Mouse (Mus musculus) frontal cortex, postnatal 25 days (tissue): ENCODE measurements at regions not wholly inside any gene's neighbourhood (a gene's known extent, or its start where the extent isn't known, plus 50 kb on each side); places are given as distances from the start of the nearest gene placed in this dataset.
A peak's percentile ranks its signal among the peaks of the same experiment; 100 is the strongest.

Source experiments
- DNase-seq, 2 experiments: peaks; one replicate each; pipeline ENCODE4 v3.0.0; 2022; ENCODE audit warnings: low spot score in 2 of 2

GRCm38 (mm10) chr3:100773237-100773636 is 52.0 kb upstream of the Vtcn1 start:
- DNase-seq: no peak

DNA sequence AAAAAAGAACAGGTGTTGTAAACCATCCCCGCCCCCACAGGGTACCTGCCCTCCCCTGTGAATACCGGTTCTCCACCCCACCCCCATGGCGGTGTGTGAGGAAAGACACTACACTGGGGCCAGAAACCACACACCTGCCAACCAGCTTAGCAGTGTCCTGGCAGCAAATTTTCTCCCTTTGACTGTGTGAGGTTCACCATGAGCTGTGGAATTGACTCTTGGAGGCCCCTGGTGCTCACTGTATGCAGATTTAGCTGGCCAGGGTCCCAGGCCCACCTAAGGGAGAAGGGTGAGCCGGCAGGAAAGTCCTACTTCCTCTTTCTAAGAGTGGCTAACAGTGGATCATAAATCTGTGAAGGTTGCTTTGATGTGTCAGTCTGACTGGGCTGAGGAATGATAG is 53.9 kb upstream of the Vtcn1 start:
- DNase-seq: no peak

DNA sequence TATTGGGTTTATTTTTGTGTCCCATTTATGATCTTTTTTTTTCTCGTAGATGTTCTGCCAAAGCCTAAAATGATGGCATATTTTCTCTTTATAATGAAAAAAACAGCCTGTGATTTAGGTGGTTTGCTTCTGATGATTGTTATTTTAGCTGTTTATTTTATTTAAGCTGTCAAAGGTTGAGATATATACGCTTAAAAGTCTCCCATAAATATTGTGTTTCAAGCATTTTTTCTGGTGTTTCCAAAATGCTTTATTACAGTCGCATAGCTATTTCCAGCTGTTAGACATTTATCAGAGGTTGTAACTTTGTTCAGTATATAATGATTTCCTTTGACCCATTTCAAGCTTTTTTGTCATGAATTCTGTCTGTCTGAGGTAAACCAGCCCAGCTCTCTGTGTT is 54.4 kb upstream of the Vtcn1 start:
- DNase-seq: no peak

DNA sequence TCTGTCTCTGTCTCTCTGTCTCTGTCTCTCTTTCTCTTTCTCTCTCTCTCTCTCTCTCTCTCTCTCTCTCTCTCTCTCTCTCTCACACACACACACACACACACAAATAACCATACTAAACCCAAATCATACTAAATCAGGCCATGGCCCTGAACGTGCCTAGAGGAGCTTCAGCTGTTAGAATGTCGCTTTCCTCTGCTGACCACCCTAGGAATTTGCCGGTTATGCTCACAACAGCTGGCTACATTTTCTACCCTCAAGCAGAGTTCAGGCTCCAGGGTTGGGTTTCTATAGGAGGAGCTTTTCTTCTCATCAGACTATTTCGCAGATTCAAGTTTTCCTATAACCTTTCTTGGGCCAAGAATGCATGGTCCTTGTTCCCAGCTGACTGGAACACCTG is 56.1 kb upstream of the Vtcn1 start:
- no peak for DNase-seq

- peak; percentile 8 to 13 for DNase-seq
Measured at GRCm38 (mm10) chr3:100768170-100768624, 57.1 kb upstream of the Vtcn1 start.

DNA sequence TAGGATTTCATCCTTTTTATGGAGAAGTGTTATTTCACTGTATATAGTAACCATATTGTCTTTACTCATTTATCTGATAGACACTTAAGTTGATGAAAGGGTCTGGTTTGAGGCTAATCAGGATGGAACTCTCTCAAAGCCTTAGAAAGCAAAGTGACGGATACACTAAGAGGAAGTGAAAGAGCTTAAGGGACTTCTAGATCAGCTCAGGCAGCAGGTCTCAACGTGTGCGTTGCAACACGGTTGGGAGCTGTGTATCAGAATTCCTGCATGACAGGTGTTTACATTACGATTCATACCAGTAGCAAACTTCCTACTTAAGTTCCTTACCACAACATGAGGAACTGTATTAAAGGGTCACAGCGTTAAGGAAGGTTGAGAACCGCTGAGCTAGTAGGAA is 59.9 kb upstream of the Vtcn1 start:
- no peak for DNase-seq

- DNase-seq: no peak
Measured at GRCm38 (mm10) chr3:100762895-100763294, 62.4 kb upstream of the Vtcn1 start.

GRCm38 (mm10) chr3:100759091-100759941 is 65.9 kb upstream of the Vtcn1 start:
- no peak for DNase-seq

GRCm38 (mm10) chr3:100754677-100755076 is 69.4 kb upstream of the Man1a2 start:
- no peak for DNase-seq

DNA sequence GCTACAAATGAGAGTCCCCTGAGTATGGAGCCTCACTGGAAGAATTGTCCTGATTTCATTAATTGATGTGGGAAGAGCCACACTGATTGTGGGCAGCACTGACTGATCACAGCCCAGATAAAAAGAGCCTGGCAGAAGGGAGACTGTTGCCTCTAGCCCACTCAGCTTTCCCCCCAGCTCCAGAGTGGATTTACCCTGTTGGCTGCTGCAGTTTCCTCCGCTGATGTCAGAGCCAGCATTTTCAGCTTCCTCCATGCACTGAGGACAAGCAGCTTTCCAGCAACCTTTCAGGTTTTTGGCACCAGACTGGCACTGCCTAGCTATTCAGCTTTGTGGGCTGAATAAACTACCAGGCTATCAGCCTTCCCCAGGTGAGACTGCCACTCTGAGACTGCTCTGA is 65.9 kb upstream of the Man1a2 start:
- DNase-seq: no peak

- DNase-seq: no peak
Measured at GRCm38 (mm10) chr3:100748727-100749126, 63.4 kb upstream of the Man1a2 start.

GRCm38 (mm10) chr3:100748309-100748691 is 63.0 kb upstream of the Man1a2 start:
- DNase-seq: no peak

DNA sequence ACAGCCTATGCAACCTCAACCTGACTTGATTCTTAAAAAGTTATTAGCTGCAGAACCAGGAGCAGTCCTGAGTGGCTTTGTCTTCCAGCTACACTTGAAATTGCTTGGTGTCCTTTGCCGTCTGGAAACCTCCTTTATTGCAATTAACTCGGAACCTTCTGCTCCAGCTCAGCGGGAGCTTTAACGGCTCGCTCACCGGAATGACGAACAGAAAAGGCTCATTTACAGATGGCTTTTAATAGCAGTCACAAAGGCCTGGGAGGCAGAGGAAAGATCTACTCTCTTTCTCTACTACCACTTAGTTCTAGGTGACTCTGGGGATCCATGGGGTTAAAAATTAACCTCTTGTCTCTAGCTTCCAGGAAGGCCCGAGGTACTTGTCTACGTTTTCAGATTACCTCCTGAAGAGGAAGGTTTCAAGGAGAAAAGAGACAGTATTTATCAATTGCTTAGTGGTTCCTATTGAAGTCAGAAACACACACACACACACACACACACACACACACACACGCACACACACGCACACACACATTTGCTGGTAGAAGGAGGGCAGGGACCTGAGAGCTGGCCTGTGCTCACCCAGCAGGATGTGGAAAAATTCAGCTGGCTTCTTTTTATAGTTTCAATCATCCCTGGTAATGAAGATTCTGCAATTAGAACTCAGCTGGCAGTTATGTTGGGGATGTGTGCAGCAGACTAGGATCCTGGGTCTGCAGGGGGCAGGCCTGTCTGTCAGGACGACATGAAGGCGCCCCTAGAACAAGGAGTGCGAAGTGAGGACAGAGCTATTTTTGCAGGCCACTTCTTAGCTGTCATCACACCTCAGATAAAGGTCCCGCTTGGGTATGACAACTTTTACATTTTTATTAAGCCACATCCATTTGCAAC is 62.4 kb upstream of the Man1a2 start:
- no peak for DNase-seq

GRCm38 (mm10) chr3:100737660-100738059 is 52.4 kb upstream of the Man1a2 start:
- DNase-seq: no peak

DNA sequence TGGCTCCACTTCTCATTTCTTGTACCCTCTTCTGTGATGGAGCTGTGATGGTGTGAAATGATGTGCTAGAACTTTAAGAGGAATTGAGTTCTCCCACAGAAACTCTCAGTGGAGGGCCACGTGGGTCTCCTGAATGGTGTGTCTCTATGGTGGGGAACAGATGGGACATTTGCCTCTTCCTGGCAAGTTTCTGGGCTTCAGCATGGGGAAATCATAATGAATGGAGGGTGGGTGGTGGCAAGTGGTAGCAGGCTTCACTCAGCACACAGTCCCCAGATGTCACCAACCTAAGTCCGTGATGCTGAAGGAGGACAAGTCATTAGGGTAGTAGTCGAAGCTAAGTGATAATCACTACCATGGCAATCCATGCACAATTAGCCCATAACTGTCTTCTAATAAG is 51.2 kb upstream of the Man1a2 start:
- DNase-seq: no peak
